Mouse (Mus musculus) lung, embryonic 14.5 days (tissue): ENCODE measurements at regions not wholly inside any gene's neighbourhood (a gene's known extent, or its start where the extent isn't known, plus 50 kb on each side); places are given as distances from the start of the nearest gene placed in this dataset.

Source experiments
- ATAC-seq: fragments of 200-750 bp; cut with Nextera tagmentation; 2 replicates; pipeline ENCODE4 v1.8.0; 2017; ENCODE audit warnings: mild to moderate bottlenecking, moderate TSS enrichment, moderate library complexity; ENCODE audit not compliant: insufficient read depth
- DNase-seq: peaks from one replicate; pipeline ENCODE4 v3.0.0-alpha.2; 2015
- H3K27ac ChIP-seq: fragments of 300-500 bp; sonication (generic); 2 replicates; pipeline ENCODE4 v1.5.1; 2014; ENCODE audit warnings: low read depth, mild to moderate bottlenecking, moderate library complexity
- H3K27me3 ChIP-seq: fragments of 300-500 bp; sonication (generic); 2 replicates; pipeline ENCODE4 v1.6.1; 2014; ENCODE audit warnings: low read length, control low read depth; ENCODE audit not compliant: insufficient read depth
- H3K36me3 ChIP-seq: fragments of 300-500 bp; sonication (generic); 2 replicates; pipeline ENCODE4 v1.6.1; 2014; ENCODE audit warnings: control low read depth; ENCODE audit not compliant: insufficient read depth
- H3K4me1 ChIP-seq: fragments of 300-500 bp; sonication (generic); 2 replicates; pipeline ENCODE4 v1.6.1; 2014; ENCODE audit warnings: antibody characterized with exemption, control low read depth; ENCODE audit not compliant: insufficient read depth
- H3K4me2 ChIP-seq: fragments of 300-500 bp; sonication (generic); 2 replicates; pipeline ENCODE4 v1.6.1; 2014; ENCODE audit warnings: mild to moderate bottlenecking
- H3K4me3 ChIP-seq: fragments of 300-500 bp; sonication (generic); 2 replicates; pipeline ENCODE4 v1.5.1; 2014; ENCODE audit warnings: low read depth, low read length
- H3K9ac ChIP-seq: fragments of 300-500 bp; sonication (generic); 2 replicates; pipeline ENCODE4 v1.6.1; 2014
- H3K9me3 ChIP-seq: fragments of 300-500 bp; sonication (generic); 2 replicates; pipeline ENCODE4 v1.6.1; 2016; ENCODE audit warnings: low read depth, low read length, control low read depth
- CTCF ChIP-seq: IDR thresholded peaks from 2 replicates; pipeline ENCODE4 v1.5.1; 2016; ENCODE audit warnings: antibody characterized with exemption, low read depth
- WGBS: fragments of 180-500 bp; shearing (Covaris S2); extraction: QIAGEN DNeasy Blood & Tissue Kit; methylation state at CpG from one replicate; pipeline ENCODE4 v1.1.7; 2014; 5-methylcytosine and 5-hydroxymethylcytosine counted together

DNA sequence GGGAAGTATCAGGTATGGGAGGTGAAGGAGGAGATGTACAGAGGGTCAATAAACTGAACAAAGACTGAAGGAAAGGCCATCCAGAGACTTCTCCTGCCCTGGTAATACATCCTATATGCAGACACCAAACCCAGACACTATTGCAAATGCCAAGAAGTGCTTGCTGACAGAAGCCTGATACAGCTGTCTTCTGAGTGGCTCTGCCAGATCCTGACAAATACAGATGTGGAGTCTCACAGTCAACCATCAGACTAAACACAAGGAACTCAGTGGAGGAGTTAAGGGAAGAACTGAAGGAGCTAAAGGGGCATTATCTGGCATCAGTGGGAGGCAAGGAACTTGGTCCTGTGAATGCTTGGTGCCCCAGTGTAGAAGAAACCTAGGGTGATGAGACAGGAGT is 557.1 kb downstream of the Speer2 start:
- Histone ChIP-seq H3K4me3 (no peak overlapping the region), H3K4me2 (no peak overlapping the region), H3K36me3 (no peaks in the 10 kb centered on the region), H3K27ac (no peak overlapping the region), H3K9ac (no peak overlapping the region), H3K4me1 (no peaks in the 10 kb centered on the region), H3K9me3 (no peaks in the 10 kb centered on the region), H3K27me3 (no peaks in the 10 kb centered on the region)
- DNase-seq (peak; percentile 59), ATAC-seq (peak; percentile 63; the same call in 1 of the 2 replicates)
- TF ChIP-seq CTCF, result no peak

DNA sequence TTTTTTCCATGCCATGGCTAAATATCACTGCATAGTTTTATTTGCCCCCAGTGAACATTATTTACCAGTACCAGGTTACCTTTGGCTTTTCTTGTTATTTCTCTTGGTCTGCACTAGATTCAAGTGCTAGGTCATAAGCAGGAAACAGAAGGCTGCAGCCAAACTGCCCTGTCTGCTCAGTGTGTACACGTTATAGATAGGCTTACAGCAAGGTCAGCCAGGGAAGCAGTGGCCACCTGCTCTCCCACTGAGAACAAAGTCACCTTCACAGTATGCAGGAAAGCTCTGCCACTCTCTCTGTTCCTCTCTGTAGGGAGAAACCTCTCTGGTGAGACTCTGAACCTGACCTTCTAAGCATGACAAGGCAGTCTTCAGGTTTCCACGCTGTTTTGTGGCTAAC is 561.0 kb downstream of the Speer2 start:
- Histone ChIP-seq H3K36me3 (no peaks in the 10 kb centered on the region), H3K4me1 (no peaks in the 10 kb centered on the region), H3K27me3 (no peaks in the 10 kb centered on the region), H3K27ac (no peak overlapping the region), H3K4me3 (no peak overlapping the region), H3K9me3 (no peaks in the 10 kb centered on the region), H3K4me2 (no peak overlapping the region), H3K9ac (no peak overlapping the region)
- no peak for TF ChIP-seq CTCF
- DNase-seq (no peak), ATAC-seq (no peak)
- 30% methylated on average over 2 of the region's 2 CpGs for WGBS
